Mouse (Mus musculus) adrenal gland, adult 8-10 months (tissue): ENCODE data around the gene Ncbp1. TPM values are rescaled to one million over a fixed set of nuclear protein-coding genes. Genes with fewer than 3 reads are reported as not detected.
"Not testable (repeated sequence)": the region's sequence is repeated elsewhere in the genome, so short reads cannot be mapped to it uniquely, and the experiment has no call there.

Source experiments
- DNase-seq: peaks from one replicate; pipeline ENCODE4 v3.0.0; 2022
- total RNA-seq, 4 experiments: library from RNA; stranded (reverse); gene quantifications; 2 replicates each; pipeline ENCODE4 v1.2.4; 2022

Ncbp1 gene
- total RNA-seq, 4 experiments from 2014 or later: 37.2 to 56.6 (median 43.4) TPM

- DNase-seq: no peak
Measured at GRCm38 (mm10) chr4:46129311-46130004, 9.0 kb upstream of the Ncbp1 start.

- peak; percentile 24 for DNase-seq
Measured at GRCm38 (mm10) chr4:46130221-46130620, 8.2 kb upstream of the Ncbp1 start.

- no peak for DNase-seq
Measured at GRCm38 (mm10) chr4:46131791-46132190, 6.6 kb upstream of the Ncbp1 start.

DNA sequence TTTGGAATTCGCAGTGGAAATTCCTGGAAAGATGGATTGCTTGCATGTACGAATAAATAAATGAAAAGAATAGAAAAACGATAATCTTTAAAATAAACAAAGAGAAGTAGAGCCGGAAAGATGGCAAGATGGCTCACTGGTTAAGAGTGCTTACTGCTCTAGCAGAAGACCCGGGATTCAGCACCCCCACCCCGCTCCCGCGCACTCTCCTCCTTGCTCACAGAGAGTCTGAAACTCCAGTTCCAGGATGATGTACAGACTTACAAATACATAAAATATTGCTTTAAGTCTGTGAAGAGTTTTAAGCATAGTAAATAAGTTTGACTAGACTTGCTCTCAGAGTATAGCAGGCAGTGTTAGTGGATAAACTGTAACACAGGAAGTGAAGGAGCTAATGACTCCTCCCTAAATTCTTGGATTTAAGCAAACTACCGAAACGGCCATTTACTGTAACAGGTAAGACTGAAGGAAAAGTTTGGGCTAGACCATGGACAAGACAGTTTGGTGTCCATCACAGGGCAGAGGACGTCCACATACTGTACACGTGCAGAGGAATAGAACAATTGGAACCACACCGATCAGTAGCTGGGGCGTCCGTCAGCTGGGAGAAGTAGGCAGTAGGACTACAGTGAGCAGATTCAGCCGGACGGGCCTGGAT, 655 bp upstream of the Ncbp1 start:
- DNase-seq: no peak

DNA sequence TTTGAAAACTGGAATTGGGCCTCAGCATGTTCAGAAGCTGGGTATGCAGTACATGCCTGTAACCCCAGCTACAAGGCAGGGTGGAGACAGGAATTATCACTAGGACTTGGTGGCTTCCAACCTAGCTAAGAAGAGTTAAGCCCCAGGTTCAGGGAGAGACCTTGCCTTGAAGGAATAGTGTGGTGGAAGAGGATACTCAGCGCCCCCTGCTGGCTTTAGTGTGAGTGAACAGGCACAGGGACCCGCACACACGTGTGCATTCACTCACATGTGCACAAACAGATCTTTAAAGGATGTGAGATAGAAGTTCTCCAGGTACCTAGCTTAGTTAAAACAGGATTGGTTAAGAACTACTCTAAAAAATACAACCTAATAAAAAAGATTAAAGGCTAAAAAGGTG, 5.9 kb downstream of the Ncbp1 start:
- no peak for DNase-seq

- no peak for DNase-seq
Measured at GRCm38 (mm10) chr4:46146881-46147280, 8.5 kb downstream of the Ncbp1 start.

DNA sequence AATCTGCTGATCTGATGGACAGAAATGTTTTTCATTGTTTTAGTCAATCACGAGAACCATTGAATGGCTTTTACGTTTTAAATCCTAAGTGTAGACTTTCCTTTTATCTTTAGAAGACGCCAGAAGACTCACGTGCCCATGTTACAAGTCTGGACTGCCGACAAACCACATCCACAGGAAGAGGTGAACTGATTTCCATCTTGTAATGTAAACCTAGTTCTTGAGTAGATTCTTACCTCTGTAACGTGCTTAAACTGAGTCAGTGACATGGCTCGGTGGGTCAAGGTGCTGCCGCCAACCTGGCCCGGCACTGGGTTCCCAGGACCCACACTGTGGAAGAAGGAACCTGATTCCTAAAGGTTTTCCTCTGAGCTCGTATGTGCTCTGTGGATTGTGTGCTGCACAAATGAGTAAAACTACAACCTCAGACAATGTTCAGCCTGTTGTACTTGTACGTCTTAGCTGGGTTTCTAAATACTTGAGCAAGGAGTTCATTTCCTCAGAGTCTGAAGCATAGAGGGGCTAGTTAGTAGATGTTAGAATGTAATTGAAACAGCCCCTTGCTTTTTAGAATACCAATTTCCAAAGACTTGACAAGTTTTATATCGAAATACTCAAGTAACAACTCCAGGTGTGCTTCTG, 13.6 kb downstream of the Ncbp1 start:
- no peak for DNase-seq

DNA sequence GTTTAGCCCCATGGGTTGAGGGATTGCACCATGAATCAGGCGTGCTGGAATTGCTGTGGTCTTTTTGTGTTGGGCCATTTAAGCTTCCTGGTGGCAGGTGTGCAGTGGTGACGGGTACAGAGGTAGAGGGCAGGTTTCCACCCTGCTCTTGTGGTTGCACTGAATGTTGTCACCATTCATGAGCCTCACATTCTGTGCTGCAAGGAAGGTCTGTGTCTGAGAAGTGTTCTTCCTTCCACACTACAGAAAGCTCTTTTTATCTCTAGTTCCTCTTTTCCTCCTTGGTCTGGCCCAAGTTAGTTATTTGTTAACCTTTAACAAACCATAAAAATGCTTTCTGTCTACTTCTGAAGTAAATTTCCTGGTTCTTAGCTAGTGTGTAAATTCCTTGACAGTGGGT, 25.6 kb downstream of the Ncbp1 start:
- DNase-seq: no peak

- DNase-seq: no peak
Measured at GRCm38 (mm10) chr4:46165831-46166230, 27.4 kb downstream of the Ncbp1 start.

- DNase-seq: no peak
Measured at GRCm38 (mm10) chr4:46171761-46172160, 33.3 kb downstream of the Ncbp1 start.

GRCm38 (mm10) chr4:46176313-46176712, 37.9 kb downstream of the Ncbp1 start:
- no peak for DNase-seq

- DNase-seq: no peak
Measured at GRCm38 (mm10) chr4:46177018-46177417, 38.6 kb downstream of the Ncbp1 start.

DNA sequence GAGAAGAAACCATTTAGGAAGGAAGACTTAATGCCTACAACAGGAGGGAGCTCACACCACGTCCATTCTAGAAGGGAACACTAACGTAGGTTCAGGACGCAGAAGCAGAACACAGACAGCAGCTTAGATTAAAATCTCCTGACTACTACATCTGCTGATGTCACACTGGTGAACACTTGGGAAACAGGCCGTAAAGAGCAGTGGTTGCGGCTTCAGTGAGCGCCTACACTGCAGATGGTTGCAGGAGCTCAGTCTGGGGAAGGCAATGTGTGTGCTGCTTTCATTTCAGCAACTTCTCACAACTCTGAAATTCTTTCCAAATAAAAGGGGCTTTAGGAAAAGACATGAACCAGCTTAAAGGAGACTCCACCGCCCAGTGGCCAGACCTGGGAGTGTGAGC, 39.1 kb downstream of the Ncbp1 start:
- DNase-seq: no peak

GRCm38 (mm10) chr4:46181168-46181567, 42.8 kb downstream of the Ncbp1 start:
- DNase-seq: no peak

DNA sequence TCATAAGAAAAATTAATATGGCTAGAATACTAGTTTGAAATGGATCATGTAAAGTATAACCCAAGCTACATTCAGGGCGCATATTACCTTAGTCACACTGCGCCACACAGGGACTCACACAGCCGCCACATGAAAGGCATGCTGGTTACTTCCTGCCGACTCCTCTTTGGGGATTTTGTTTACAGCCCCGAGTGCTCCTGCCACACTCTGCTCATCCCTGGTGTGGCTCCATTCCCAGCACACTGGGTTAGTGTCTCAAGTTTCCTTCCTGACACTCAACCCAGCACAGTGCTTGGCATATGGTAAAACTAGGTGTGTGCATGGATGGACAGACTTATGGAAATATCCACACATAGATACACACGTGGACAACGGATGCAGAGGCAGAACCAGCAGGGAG, 43.8 kb downstream of the Ncbp1 start:
- no peak for DNase-seq

DNA sequence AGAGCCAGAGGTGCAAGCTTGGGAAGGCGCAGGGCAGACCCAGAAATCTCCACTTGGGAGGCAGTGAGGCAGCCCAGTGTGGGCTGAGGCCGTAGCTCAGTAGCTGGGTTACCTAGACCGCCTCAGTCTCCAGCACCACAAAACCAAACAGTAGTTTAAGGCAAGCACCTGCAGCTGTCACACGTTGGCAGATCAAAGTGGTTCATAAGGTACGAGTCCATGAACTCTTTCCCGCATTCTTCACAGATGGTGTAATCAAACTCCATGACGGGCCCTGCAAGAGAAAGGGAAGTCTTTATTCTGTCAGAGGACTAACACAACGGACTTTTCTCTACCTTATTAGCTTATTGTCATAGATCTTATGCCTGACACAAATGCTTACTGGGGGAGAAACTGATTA, 47.0 kb downstream of the Ncbp1 start:
- DNase-seq: no peak

- no peak for DNase-seq
Measured at GRCm38 (mm10) chr4:46185890-46186289, 47.5 kb downstream of the Ncbp1 start.

DNA sequence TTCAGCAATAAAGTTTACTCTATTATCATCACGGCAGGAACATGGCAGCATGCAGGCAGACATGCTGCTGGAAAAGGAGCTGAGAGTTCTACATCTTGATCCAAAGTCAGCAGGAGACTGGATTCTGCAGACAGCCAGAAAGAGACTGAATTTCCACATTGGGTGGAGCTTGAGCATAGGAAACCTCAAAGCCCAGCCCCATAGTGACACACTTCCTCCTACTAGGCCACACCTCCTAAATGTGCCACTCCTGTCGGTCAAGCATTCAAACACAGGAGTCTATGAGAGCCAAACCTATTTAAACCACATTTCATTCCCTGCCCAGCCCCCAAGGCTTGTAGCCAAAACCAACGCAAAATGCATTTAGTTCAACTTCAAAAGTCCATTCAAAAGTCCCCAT, 48.1 kb downstream of the Ncbp1 start:
- DNase-seq: no peak

GRCm38 (mm10) chr4:46192011-46192410, 53.6 kb downstream of the Ncbp1 start:
- not testable (repeated sequence) for DNase-seq

GRCm38 (mm10) chr4:46195781-46196487, 57.5 kb downstream of the Ncbp1 start, which contains the start of gene Xpa:
Gene Xpa (minus strand): TSS chr4:46196311.
- DNase-seq: peak; percentile 93

GRCm38 (mm10) chr4:46196513-46196912, 58.1 kb downstream of the Ncbp1 start:
- no peak for DNase-seq

DNA sequence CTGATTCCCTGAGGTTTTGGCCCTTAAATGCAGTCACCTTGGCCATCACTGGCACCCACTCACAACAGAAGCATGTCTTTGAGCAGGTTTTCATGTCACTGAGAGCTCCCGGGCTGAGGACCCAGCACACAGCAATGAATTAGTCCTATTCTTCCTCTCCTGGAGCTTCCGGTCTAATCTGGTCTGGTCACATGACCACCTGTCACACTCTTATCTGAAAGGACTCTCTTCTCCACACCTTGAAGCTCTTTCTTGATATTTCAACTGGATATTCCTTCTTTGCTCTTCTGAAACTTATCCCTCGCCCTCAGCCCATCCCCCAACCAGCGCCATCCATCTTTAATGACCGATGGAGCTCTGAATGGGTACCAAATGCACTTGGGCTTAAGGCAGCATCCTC, 59.7 kb downstream of the Ncbp1 start:
- no peak for DNase-seq
